Mouse (Mus musculus) forebrain, postnatal 0 days (tissue): ENCODE results near the gene Cbr1. TPM values are rescaled to one million over a fixed set of nuclear protein-coding genes. Genes with fewer than 3 reads are reported as not detected.

Experiments used
- ATAC-seq: fragments of 200-750 bp; cut with Nextera tagmentation; 2 replicates; pipeline ENCODE4 v1.8.0; 2017; ENCODE audit warnings: mild to moderate bottlenecking, moderate library complexity
- DNase-seq: peaks from one replicate; pipeline ENCODE4 v3.0.0-alpha.2; 2015
- H3K27ac ChIP-seq: fragments of 300-500 bp; sonication (generic); 2 replicates; pipeline ENCODE4 v1.5.1; 2014; ENCODE audit warnings: low read depth, mild to moderate bottlenecking, antibody characterized with exemption, low read length, moderate library complexity, mixed read lengths
- H3K27me3 ChIP-seq: fragments of 300-500 bp; sonication (generic); 2 replicates; pipeline ENCODE4 v1.6.1; 2014; ENCODE audit warnings: mild to moderate bottlenecking, low read length, mixed read lengths; ENCODE audit not compliant: insufficient read depth
- H3K36me3 ChIP-seq: fragments of 300-500 bp; sonication (generic); 2 replicates; pipeline ENCODE4 v1.6.1; 2014; ENCODE audit warnings: mild to moderate bottlenecking, moderate library complexity; ENCODE audit not compliant: insufficient read depth
- H3K4me1 ChIP-seq: fragments of 300-500 bp; sonication (generic); 2 replicates; pipeline ENCODE4 v1.6.1; 2014; ENCODE audit warnings: antibody characterized with exemption; ENCODE audit not compliant: insufficient read depth
- H3K4me2 ChIP-seq: fragments of 300-500 bp; sonication (generic); 2 replicates; pipeline ENCODE4 v1.6.1; 2014; ENCODE audit warnings: low read depth, mild to moderate bottlenecking, moderate library complexity
- H3K4me3 ChIP-seq: fragments of 300-500 bp; sonication (generic); 2 replicates; pipeline ENCODE4 v1.5.1; 2014; ENCODE audit warnings: low read depth, low read length, mixed read lengths
- H3K9ac ChIP-seq: fragments of 300-500 bp; sonication (generic); 2 replicates; pipeline ENCODE4 v1.6.1; 2014; ENCODE audit warnings: mild to moderate bottlenecking
- H3K9me3 ChIP-seq: fragments of 300-500 bp; sonication (generic); 2 replicates; pipeline ENCODE4 v1.6.1; 2016; ENCODE audit warnings: low read length
- CTCF ChIP-seq: sonication (generic); IDR thresholded peaks from 2 replicates; pipeline ENCODE4 v1.5.1; 2016; ENCODE audit warnings: antibody characterized with exemption, control low read depth, low read depth
- WGBS: fragments of 180-500 bp; shearing (Covaris S2); extraction: QIAGEN DNeasy Blood & Tissue Kit; methylation state at CpG from one replicate; pipeline ENCODE4 v1.1.7; 2014; 5-methylcytosine and 5-hydroxymethylcytosine counted together
- polyA plus RNA-seq: library from polyadenylated mRNA; unstranded; fragments of >200 nt; fragmentation: Nextera tagmentation; extraction: Ambion mirVana; gene quantifications from 2 replicates; pipeline ENCODE4 v1.2.1, GENCODE M21; 2015
- total RNA-seq: library from RNA; depleted of rRNA; stranded (reverse); fragments of >200 nt; gene quantifications from 2 replicates; pipeline ENCODE4 v1.2.3, GENCODE M21; 2014

The Cbr1 gene
- total and polyA plus RNA-seq, 2 experiments from 2014 or later = 58.2 to 111 TPM

- ATAC-seq = no peak
Measured at GRCm38 (mm10) chr16:93588281-93588680, 17.4 kb upstream of the Cbr1 start.

GRCm38 (mm10) chr16:93590915-93591314, 14.7 kb upstream of the Cbr1 start:
- no peaks in the 10 kb centered on the region for H3K4me1 ChIP-seq
- WGBS = 96% methylated on average over 15 of the region's 15 CpGs
- H3K9me3 ChIP-seq = no peaks in the 10 kb centered on the region
- H3K4me2 ChIP-seq = no peak overlapping the region
- H3K36me3 ChIP-seq = peaks cover 50% of the 10 kb centered on the region
- DNase-seq = no peak
- H3K4me3 ChIP-seq = no peak overlapping the region
- no peaks in the 10 kb centered on the region for H3K27me3 ChIP-seq
- no peak overlapping the region for H3K27ac ChIP-seq
- TF ChIP-seq CTCF = no peak
- ATAC-seq = no peak
- H3K9ac ChIP-seq = no peak overlapping the region

More at GRCm38 (mm10) chr16:93588281-93588680, 17.4 kb upstream of the Cbr1 start:
- Histone ChIP-seq H3K9me3 (no peaks in the 10 kb centered on the region), H3K36me3 (peaks cover 59% of the 10 kb centered on the region), H3K4me2 (no peak overlapping the region), H3K4me1 (no peaks in the 10 kb centered on the region), H3K27ac (no peak overlapping the region), H3K4me3 (no peak overlapping the region), H3K9ac (no peak overlapping the region), H3K27me3 (no peaks in the 10 kb centered on the region)
- DNase-seq = no peak
- WGBS = 50% methylated on average over 4 of the region's 4 CpGs
- no peak for TF ChIP-seq CTCF

- no peaks in the 10 kb centered on the region for H3K9me3 ChIP-seq
- no peak overlapping the region for H3K4me3 ChIP-seq
- H3K27ac ChIP-seq = no peak overlapping the region
- 94% methylated on average over 20 of the region's 20 CpGs for WGBS
- ATAC-seq (no peak), DNase-seq (no peak)
- no peaks in the 10 kb centered on the region for H3K4me1 ChIP-seq
- no peak for TF ChIP-seq CTCF
- peaks cover 46% of the 10 kb centered on the region for H3K36me3 ChIP-seq
- no peak overlapping the region for H3K4me2 ChIP-seq
- H3K9ac ChIP-seq = no peak overlapping the region
- H3K27me3 ChIP-seq = no peaks in the 10 kb centered on the region
Measured at GRCm38 (mm10) chr16:93591450-93592430, 13.9 kb upstream of the Cbr1 start.

DNA sequence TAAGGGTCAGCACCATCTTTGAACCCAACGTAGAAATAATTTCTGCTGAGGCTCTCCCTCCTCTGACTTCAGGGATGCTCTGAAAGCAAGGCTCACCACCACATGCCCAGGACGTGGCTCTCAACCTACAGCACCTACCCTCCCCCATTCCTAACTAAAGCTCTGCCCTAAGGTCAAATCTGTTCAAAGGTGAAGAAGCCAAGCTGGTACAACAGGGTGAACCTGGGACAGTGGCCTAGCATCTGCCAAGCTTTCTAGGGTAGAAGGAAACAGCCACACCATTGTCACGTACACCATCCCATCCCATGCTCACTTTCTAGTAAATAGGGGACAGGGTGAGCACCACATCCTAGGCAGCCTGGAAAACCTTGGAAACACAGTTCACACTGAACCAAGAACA, 12.9 kb upstream of the Cbr1 start:
- Histone ChIP-seq H3K27ac (no peak overlapping the region), H3K9me3 (no peaks in the 10 kb centered on the region), H3K4me3 (no peak overlapping the region), H3K4me2 (no peak overlapping the region), H3K4me1 (no peaks in the 10 kb centered on the region), H3K9ac (no peak overlapping the region), H3K27me3 (no peaks in the 10 kb centered on the region), H3K36me3 (peaks cover 48% of the 10 kb centered on the region)
- no peak for TF ChIP-seq CTCF
- ATAC-seq (no peak), DNase-seq (no peak)
- WGBS = 97% methylated on average over 3 of the region's 3 CpGs

DNA sequence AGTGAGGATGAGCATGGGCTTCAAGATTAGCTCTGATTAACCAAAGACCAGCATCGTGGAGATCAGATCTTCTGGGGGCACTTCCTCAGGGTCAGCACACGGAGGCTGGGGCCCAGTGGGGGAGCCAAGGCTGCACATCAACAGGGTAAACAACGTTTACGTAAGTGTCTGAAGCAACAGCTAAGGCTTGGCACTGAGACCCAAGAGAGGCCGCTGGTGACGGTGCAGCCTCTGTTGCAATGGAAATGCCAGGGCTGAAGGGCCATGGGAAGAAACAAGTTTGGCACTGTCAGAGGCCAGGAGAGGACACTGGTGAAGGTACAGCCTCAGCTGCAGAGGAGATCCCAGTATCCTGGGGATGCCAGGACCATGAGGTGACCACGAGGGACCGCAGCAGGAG, 12.2 kb upstream of the Cbr1 start:
- no peak for DNase-seq
- H3K27me3 ChIP-seq = no peaks in the 10 kb centered on the region
- H3K4me1 ChIP-seq = no peaks in the 10 kb centered on the region
- no peak overlapping the region for H3K9ac ChIP-seq
- H3K4me3 ChIP-seq = no peak overlapping the region
- no peaks in the 10 kb centered on the region for H3K9me3 ChIP-seq
- H3K27ac ChIP-seq = no peak overlapping the region
- no peak overlapping the region for H3K4me2 ChIP-seq
- H3K36me3 ChIP-seq = peaks cover 48% of the 10 kb centered on the region
- no peak for TF ChIP-seq CTCF
- WGBS = 95% methylated on average over 8 of the region's 8 CpGs
- ATAC-seq = no peak

DNA sequence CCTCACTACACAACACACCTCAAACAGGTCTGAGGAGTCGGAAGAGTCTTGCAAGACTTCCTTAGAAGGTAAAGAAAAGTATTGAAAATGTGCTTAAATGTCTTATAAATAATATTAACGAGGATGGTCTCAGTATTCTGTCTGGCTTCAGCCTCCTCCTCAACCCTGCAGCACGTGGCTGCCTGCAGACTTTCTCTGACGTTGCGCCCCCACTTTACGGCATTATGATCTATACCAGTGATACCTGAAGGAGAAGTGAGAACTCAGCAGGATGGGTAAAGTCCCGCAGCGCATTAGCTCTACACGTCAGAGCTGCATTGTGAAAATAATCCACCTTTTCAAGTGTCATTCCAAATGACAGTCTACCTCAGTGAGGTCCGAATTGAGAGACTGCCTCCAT, 11.2 kb upstream of the Cbr1 start:
- no peak for ATAC-seq
- no peak overlapping the region for H3K9ac ChIP-seq
- peaks cover 44% of the 10 kb centered on the region for H3K36me3 ChIP-seq
- H3K4me1 ChIP-seq = no peaks in the 10 kb centered on the region
- H3K4me2 ChIP-seq = no peak overlapping the region
- DNase-seq = no peak
- H3K9me3 ChIP-seq = no peaks in the 10 kb centered on the region
- no peaks in the 10 kb centered on the region for H3K27me3 ChIP-seq
- H3K27ac ChIP-seq = no peak overlapping the region
- TF ChIP-seq CTCF = no peak
- 94% methylated on average over 10 of the region's 10 CpGs for WGBS
- no peak overlapping the region for H3K4me3 ChIP-seq

DNA sequence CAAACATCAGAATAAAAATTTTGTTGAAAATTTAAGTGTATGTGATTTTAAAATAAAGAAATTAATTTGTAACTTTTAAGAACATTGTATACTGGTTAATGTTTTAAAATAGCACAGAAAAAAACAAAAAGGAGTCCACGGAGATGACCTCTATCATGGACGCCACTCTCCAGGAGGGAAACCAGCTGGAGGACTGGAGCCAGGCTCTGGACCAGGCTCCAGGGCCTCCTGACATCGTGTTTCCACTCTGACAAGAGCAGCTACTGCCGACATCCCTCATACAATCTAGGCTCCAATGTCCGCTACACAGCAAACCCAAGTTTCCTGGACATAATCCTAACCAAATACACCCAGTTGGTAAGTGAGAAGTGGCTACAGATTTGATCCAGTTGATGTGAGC, 9.9 kb upstream of the Cbr1 start:
- H3K36me3 ChIP-seq = peaks cover 32% of the 10 kb centered on the region
- no peak overlapping the region for H3K27ac ChIP-seq
- ATAC-seq (no peak), DNase-seq (no peak)
- TF ChIP-seq CTCF = no peak
- H3K4me2 ChIP-seq = no peak overlapping the region
- no peak overlapping the region for H3K9ac ChIP-seq
- WGBS = 96% methylated on average over 5 of the region's 5 CpGs
- no peaks in the 10 kb centered on the region for H3K27me3 ChIP-seq
- no peaks in the 10 kb centered on the region for H3K4me1 ChIP-seq
- no peak overlapping the region for H3K4me3 ChIP-seq
- H3K9me3 ChIP-seq = no peaks in the 10 kb centered on the region
